Mouse (Mus musculus): Measurements from ENCODE around the gene Galt. TPM values are rescaled to one million over a fixed set of nuclear protein-coding genes. Genes with fewer than 3 reads are reported as not detected.

The Galt gene
- total and polyA plus RNA-seq, 3 experiments: 19.1 to 23.2 (median 22.9) TPM

GRCm38 (mm10) chr4:41744131-41744530 is 10.9 kb upstream of the Galt start:
- H3K9me3 ChIP-seq (replicated peaks; ENCODE audit: low read length): peaks cover 23% of the 10 kb centered on the region
- H3K27ac ChIP-seq (ENCODE audit: insufficient read depth, low read depth): no peak overlapping the region
- H3K9ac ChIP-seq (ENCODE audit: insufficient read depth, low read depth): no peak overlapping the region
- H3K4me2 ChIP-seq (ENCODE audit: insufficient read depth, low read depth, poor library complexity, severe bottlenecking): no peak overlapping the region
- peaks cover 5 to 6% of the 10 kb centered on the region in 2 experiments for H3K36me3 ChIP-seq (replicated peaks in 1 of 2; ENCODE audit: control insufficient read depth in 1 of 2, insufficient read depth in 1 of 2, low read length in 1 of 2)
- H3K4me3 ChIP-seq (replicated peaks in 1 of 3; ENCODE audit: low read depth in 2 of 3, low read length in 2 of 3, poor library complexity in 1 of 3): no peak overlapping the region
- DNase-seq (ENCODE audit: extremely low read depth): no peak
- dilution Hi-C loops (cut with MboI; ENCODE audit: extremely low pct_ligation_motif_present, extremely low pct_unique_long_range_greater_than_20kb, low sequenced_read_pairs) (no loop called here), in situ Hi-C loops (cut with MboI; ENCODE audit: low pct_ligation_motif_present, low pct_unique_long_range_greater_than_20kb, low sequenced_read_pairs) (no loop called here)
- 0 out of 2 replicates have a peak, but pooled peaks cover 8% of the 10 kb centered on the region for H3K79me2 ChIP-seq (replicated peaks; ENCODE audit: control insufficient read depth, extremely low read depth, insufficient read depth, poor library complexity, severe bottlenecking)
- peaks cover 6 to 13% of the 10 kb centered on the region in 2 experiments; a peak in 3 of 4 replicates for H3K4me1 ChIP-seq (ENCODE audit: control insufficient read depth in 1 of 2, insufficient read depth in 2 of 2)
- peaks cover 36% of the 10 kb centered on the region for H3K27me3 ChIP-seq (replicated peaks)
- TF ChIP-seq TBP (conservative IDR thresholded peaks at IDR 0.05; ENCODE audit: low read depth, low read length): no peak
- no peak for TF ChIP-seq ETS1 (conservative IDR thresholded peaks at IDR 0.05; ENCODE audit: low read depth, low read length)
- TF ChIP-seq TCF12 (IDR thresholded peaks at IDR 0.05; ENCODE audit: low read depth, low read length): no peak
- no peak for TF ChIP-seq ZC3H11A (IDR thresholded peaks at IDR 0.05; ENCODE audit: low read depth, low read length)
- TF ChIP-seq CHD1 (IDR thresholded peaks at IDR 0.05; ENCODE audit: low read depth, low read length): no peak
- no peak for TF ChIP-seq HCFC1 (IDR thresholded peaks at IDR 0.05; ENCODE audit: low read depth, low read length)
- TF ChIP-seq SMC3 (IDR thresholded peaks at IDR 0.05; ENCODE audit: low read depth, low read length): no peak
- TF ChIP-seq RAD21 (IDR thresholded peaks at IDR 0.05; ENCODE audit: low read depth, low read length): no peak
- TF ChIP-seq USF1 (IDR thresholded peaks at IDR 0.05; ENCODE audit: low read depth, low read length): no peak
- no peak for TF ChIP-seq POLR2A (IDR thresholded peaks at IDR 0.05; ENCODE audit: low read depth, low read length)
- TF ChIP-seq MAZ (IDR thresholded peaks at IDR 0.05; ENCODE audit: low read depth, low read length): no peak
- TF ChIP-seq ZNF384 (IDR thresholded peaks at IDR 0.05; ENCODE audit: low read depth, low read length): no peak
- TF ChIP-seq IRF4 (IDR thresholded peaks at IDR 0.05; ENCODE audit: low read depth, low read length): no peak
- TF ChIP-seq BHLHE40 (IDR thresholded peaks at IDR 0.05; ENCODE audit: low read depth, low read length): no peak
- no peak for TF ChIP-seq MAX (IDR thresholded peaks at IDR 0.05; ENCODE audit: low read length)
- TF ChIP-seq MAFK (IDR thresholded peaks at IDR 0.05; ENCODE audit: insufficient replicate concordance, low read length): no peak

GRCm38 (mm10) chr4:41745021-41745420 is 10.0 kb upstream of the Galt start:
- H3K27me3 ChIP-seq (replicated peaks): peaks cover 36% of the 10 kb centered on the region
- no peak overlapping the region for H3K4me3 ChIP-seq (replicated peaks in 1 of 3; ENCODE audit: low read depth in 2 of 3, low read length in 2 of 3, poor library complexity in 1 of 3)
- no peak for TF ChIP-seq EP300 (IDR thresholded peaks at IDR 0.05; ENCODE audit: low read length)
- no peak for TF ChIP-seq ELF1 (IDR thresholded peaks at IDR 0.05; ENCODE audit: low read depth, low read length)
- TF ChIP-seq BHLHE40 (IDR thresholded peaks at IDR 0.05; ENCODE audit: low read depth, low read length): no peak
- TF ChIP-seq ZMIZ1 (IDR thresholded peaks at IDR 0.05; ENCODE audit: low read depth, low read length): no peak
- TF ChIP-seq CHD2 (IDR thresholded peaks at IDR 0.05; ENCODE audit: low read length): no peak
- TF ChIP-seq USF2 (conservative IDR thresholded peaks at IDR 0.05; ENCODE audit: low read depth, low read length): no peak
- no peak for TF ChIP-seq NELFE (IDR thresholded peaks at IDR 0.05; ENCODE audit: low read depth, low read length)
- TF ChIP-seq MYC (IDR thresholded peaks at IDR 0.05; ENCODE audit: low read depth, low read length): no peak
- TF ChIP-seq ZNF384 (IDR thresholded peaks at IDR 0.05; ENCODE audit: low read depth, low read length): no peak
- no peak for TF ChIP-seq JUN (IDR thresholded peaks at IDR 0.05; ENCODE audit: insufficient read depth, low read depth, low read length)
- no peak for TF ChIP-seq NRF1 (IDR thresholded peaks at IDR 0.05; ENCODE audit: low read depth, low read length)
- TF ChIP-seq MAZ (IDR thresholded peaks at IDR 0.05; ENCODE audit: low read depth, low read length): no peak
- TF ChIP-seq MAX (IDR thresholded peaks at IDR 0.05; ENCODE audit: low read length): no peak
- TF ChIP-seq CTCF (conservative IDR thresholded peaks at IDR 0.05 in 1 of 2, IDR thresholded peaks at IDR 0.05 in 1 of 2; ENCODE audit: low read depth in 2 of 2, low read length in 2 of 2): no peak
- no peak for TF ChIP-seq RCOR1 (conservative IDR thresholded peaks at IDR 0.05; ENCODE audit: low read depth, low read length)
- peaks cover 23% of the 10 kb centered on the region for H3K9me3 ChIP-seq (replicated peaks; ENCODE audit: low read length)
- H3K79me2 ChIP-seq (replicated peaks; ENCODE audit: control insufficient read depth, extremely low read depth, insufficient read depth, poor library complexity, severe bottlenecking): 0 out of 2 replicates have a peak, but pooled peaks cover 2% of the 10 kb centered on the region
- in situ Hi-C loops (cut with MboI; ENCODE audit: low pct_ligation_motif_present, low pct_unique_long_range_greater_than_20kb, low sequenced_read_pairs) (no loop called here), dilution Hi-C loops (cut with MboI; ENCODE audit: extremely low pct_ligation_motif_present, extremely low pct_unique_long_range_greater_than_20kb, low sequenced_read_pairs) (no loop called here)
- no peak overlapping the region for H3K4me2 ChIP-seq (ENCODE audit: insufficient read depth, low read depth, poor library complexity, severe bottlenecking)
- H3K4me1 ChIP-seq (ENCODE audit: control insufficient read depth in 1 of 2, insufficient read depth in 2 of 2): peaks cover 0 to 6% of the 10 kb centered on the region in 2 experiments; a peak in 2 of 4 replicates
- no peak overlapping the region for H3K27ac ChIP-seq (ENCODE audit: insufficient read depth, low read depth)
- no peak overlapping the region for H3K9ac ChIP-seq (ENCODE audit: insufficient read depth, low read depth)
- no peak for DNase-seq (ENCODE audit: extremely low read depth)
- H3K36me3 ChIP-seq (replicated peaks in 1 of 2; ENCODE audit: control insufficient read depth in 1 of 2, insufficient read depth in 1 of 2, low read length in 1 of 2): no peaks in the 10 kb centered on the region

Measured in CH12.LX (cell line).